Mouse (Mus musculus) small intestine, adult 2 months (tissue): Measurements from ENCODE around the gene Ttc25. TPM values are rescaled to one million over a fixed set of nuclear protein-coding genes. Genes with fewer than 3 reads are reported as not detected.

ENCODE experiments used
- H3K27ac ChIP-seq: fragments of 200-500 bp; 2 replicates; pipeline ENCODE4 v1.5.1; 2012; ENCODE audit warnings: low read depth, low read length, control low read depth, inconsistent platforms; ENCODE audit not compliant: insufficient read depth
- H3K27me3 ChIP-seq: fragments of 200-500 bp; 2 replicates; pipeline ENCODE4 v1.6.1; 2012; ENCODE audit warnings: mild to moderate bottlenecking, moderate library complexity, low read length, inconsistent platforms; ENCODE audit not compliant: control insufficient read depth, insufficient read depth
- H3K36me3 ChIP-seq: fragments of 200-500 bp; 2 replicates; pipeline ENCODE4 v1.6.1; 2012; ENCODE audit warnings: mild to moderate bottlenecking, low read length, control low read depth, inconsistent platforms; ENCODE audit not compliant: control insufficient read depth, insufficient read depth
- H3K4me1 ChIP-seq: fragments of 200-500 bp; 2 replicates; pipeline ENCODE4 v1.6.1; 2012; ENCODE audit warnings: low read length, inconsistent platforms, mixed read lengths; ENCODE audit not compliant: control insufficient read depth, insufficient read depth, insufficient read length
- H3K4me3 ChIP-seq: fragments of 200-500 bp; 2 replicates; pipeline ENCODE4 v1.5.1; 2012; ENCODE audit warnings: low read depth, mild to moderate bottlenecking, control low read depth, inconsistent platforms, low read length, moderate library complexity
- CTCF ChIP-seq: fragments of 200-500 bp; IDR thresholded peaks from 2 replicates; pipeline ENCODE4 v1.5.1; 2012; ENCODE audit warnings: low read depth, mild to moderate bottlenecking, control low read depth, inconsistent platforms, low read length, moderate library complexity, mixed read lengths; ENCODE audit not compliant: insufficient replicate concordance, insufficient read length; ENCODE audit errors: extremely low read depth
- POLR2A ChIP-seq: fragments of 200-500 bp; IDR thresholded peaks from 2 replicates; pipeline ENCODE4 v1.6.1; 2012; ENCODE audit warnings: low read depth, mild to moderate bottlenecking, control low read depth, inconsistent platforms, low read length, moderate library complexity
- WGBS: fragments of 180-500 bp; shearing (Covaris S2); methylation state at CpG from one replicate; pipeline ENCODE4 v1.1.7; 2018; 5-methylcytosine and 5-hydroxymethylcytosine counted together
- polyA plus RNA-seq: library from polyadenylated mRNA; depleted of rRNA; stranded (reverse); fragments of >200 nt; gene quantifications from 2 replicates; pipeline ENCODE4 v1.2.3, GENCODE M21; 2012

Ttc25 gene
- polyA plus RNA-seq, 1 experiment, result 0.09 TPM

- H3K27me3 ChIP-seq, result no peaks in the 10 kb centered on the region
- peaks cover 12% of the 10 kb centered on the region; the same call in 1 of the 2 replicates for H3K4me1 ChIP-seq
- TF ChIP-seq POLR2A (no peak), CTCF (no peak)
- no peak overlapping the region for H3K4me3 ChIP-seq
- peaks cover 63% of the 10 kb centered on the region for H3K36me3 ChIP-seq
- WGBS, result 92% methylated on average over 15 of the region's 15 CpGs
- H3K27ac ChIP-seq, result no peak overlapping the region
Measured at GRCm38 (mm10) chr11:100520838-100521237, 24.6 kb upstream of the Ttc25 start.

GRCm38 (mm10) chr11:100524358-100524757 is 21.0 kb upstream of the Ttc25 start:
- TF ChIP-seq CTCF (no peak), POLR2A (no peak)
- WGBS, result 85% methylated on average over 5 of the region's 5 CpGs
- no peaks in the 10 kb centered on the region for H3K27me3 ChIP-seq
- H3K27ac ChIP-seq, result no peak overlapping the region
- H3K4me1 ChIP-seq, result peaks cover 13% of the 10 kb centered on the region
- H3K4me3 ChIP-seq, result no peak overlapping the region
- peaks cover 43% of the 10 kb centered on the region for H3K36me3 ChIP-seq

- H3K4me3 ChIP-seq, result no peak overlapping the region
- H3K36me3 ChIP-seq, result peaks cover 36% of the 10 kb centered on the region
- no peaks in the 10 kb centered on the region for H3K27me3 ChIP-seq
- peaks cover 12% of the 10 kb centered on the region for H3K4me1 ChIP-seq
- TF ChIP-seq CTCF (no peak), POLR2A (no peak)
- no peak overlapping the region for H3K27ac ChIP-seq
- 46% methylated on average over 11 of the region's 11 CpGs for WGBS
Measured at GRCm38 (mm10) chr11:100524987-100525630, 20.3 kb upstream of the Ttc25 start.

GRCm38 (mm10) chr11:100526052-100526816 is 19.2 kb upstream of the Ttc25 start:
- TF ChIP-seq POLR2A (no peak), CTCF (no peak)
- no peak overlapping the region for H3K27ac ChIP-seq
- 49% methylated on average over 15 of the region's 15 CpGs for WGBS
- peak overlapping the region; percentile 70; the same call in 1 of the 2 replicates for H3K4me3 ChIP-seq
- peaks cover 25% of the 10 kb centered on the region for H3K36me3 ChIP-seq
- H3K4me1 ChIP-seq, result peaks cover 12% of the 10 kb centered on the region
- H3K27me3 ChIP-seq, result no peaks in the 10 kb centered on the region

GRCm38 (mm10) chr11:100527066-100527457 is 18.3 kb upstream of the Ttc25 start:
- Histone ChIP-seq H3K36me3 (peaks cover 17% of the 10 kb centered on the region), H3K4me1 (peaks cover 12% of the 10 kb centered on the region), H3K4me3 (peak overlapping the region; percentile 70), H3K27me3 (no peaks in the 10 kb centered on the region), H3K27ac (peak overlapping the region; percentile 39; the same call in 1 of the 2 replicates)
- TF ChIP-seq CTCF (no peak), POLR2A (no peak)
- WGBS, result under 1% methylated on average over 26 of the region's 26 CpGs

- WGBS, result under 1% methylated on average over 54 of the region's 54 CpGs
- Histone ChIP-seq H3K36me3 (peaks cover 11% of the 10 kb centered on the region), H3K27ac (peak within 1 kb of the TSS; percentile 48), H3K4me1 (peaks cover 12% of the 10 kb centered on the region), H3K27me3 (no peaks in the 10 kb centered on the region), H3K4me3 (peak within 1 kb of the TSS; percentile 70)
- TF ChIP-seq CTCF, result no peak
- peak; percentile 96 for TF ChIP-seq POLR2A
Measured at GRCm38 (mm10) chr11:100527458-100528374, 17.7 kb upstream of the Ttc25 start, which contains the start of gene Acly. TSS of gene Acly (minus strand) at chr11:100528000.
